Mouse (Mus musculus) kidney, postnatal 4 days (tissue): Measurements from ENCODE around the gene Fas.

Experiments
- DNase-seq, 2 experiments: peaks; one replicate each; pipeline ENCODE4 v3.0.0; 2021; ENCODE audit warnings: mixed read lengths in 2 of 2

The Fas gene

GRCm38 (mm10) chr19:34289948-34290789, at the start of gene Fas:
Gene Fas (plus strand): TSS chr19:34290666.
- peak; percentile 77 to 87 for DNase-seq

- DNase-seq = no peak
Observed at GRCm38 (mm10) chr19:34241247-34241915, 49.1 kb upstream of the Fas start.

- no peak for DNase-seq
Observed at GRCm38 (mm10) chr19:34242925-34243324, 47.5 kb upstream of the Fas start.

GRCm38 (mm10) chr19:34244056-34244455, 46.4 kb upstream of the Fas start:
- DNase-seq = peak; percentile 48 to 61

GRCm38 (mm10) chr19:34248558-34248957, 41.9 kb upstream of the Fas start:
- DNase-seq = no peak

GRCm38 (mm10) chr19:34250621-34251020, 39.8 kb upstream of the Fas start:
- no peak for DNase-seq

- DNase-seq = no peak
Observed at GRCm38 (mm10) chr19:34251900-34252299, 38.6 kb upstream of the Fas start.

GRCm38 (mm10) chr19:34252450-34252849, 38.0 kb upstream of the Fas start:
- DNase-seq = no peak

GRCm38 (mm10) chr19:34254101-34254879, 36.2 kb upstream of the Fas start:
- peak; percentile 39 to 62 for DNase-seq

- DNase-seq = peak; percentile 71 to 79
Observed at GRCm38 (mm10) chr19:34254880-34255681, 35.4 kb upstream of the Fas start, which contains the start of gene Acta2. Gene Acta2 (minus strand): TSS chr19:34255590.

- DNase-seq = no peak
Observed at GRCm38 (mm10) chr19:34256149-34256548, 34.3 kb upstream of the Fas start.

- no peak for DNase-seq
Observed at GRCm38 (mm10) chr19:34256936-34257335, 33.5 kb upstream of the Fas start.

- no peak for DNase-seq
Observed at GRCm38 (mm10) chr19:34262273-34262974, 28.0 kb upstream of the Fas start.

- DNase-seq = no peak
Observed at GRCm38 (mm10) chr19:34265604-34266193, 24.8 kb upstream of the Fas start.

- DNase-seq = no peak
Observed at GRCm38 (mm10) chr19:34268991-34269390, 21.5 kb upstream of the Fas start.

- peak in 1 of 2 experiments; percentile 22 for DNase-seq
Observed at GRCm38 (mm10) chr19:34270106-34270726, 20.2 kb upstream of the Fas start.

- no peak for DNase-seq
Observed at GRCm38 (mm10) chr19:34270824-34271464, 19.5 kb upstream of the Fas start.

- no peak for DNase-seq
Observed at GRCm38 (mm10) chr19:34273073-34273472, 17.4 kb upstream of the Fas start.

GRCm38 (mm10) chr19:34278078-34278477, 12.4 kb upstream of the Fas start:
- DNase-seq = no peak

GRCm38 (mm10) chr19:34283614-34284013, 6.9 kb upstream of the Fas start:
- DNase-seq = no peak
